Mouse (Mus musculus): ENCODE results near the gene Cep290.
A peak's percentile ranks its signal among the peaks of the same experiment; 100 is the strongest.
"Not testable (repeated sequence)": the region's sequence is repeated elsewhere in the genome, so short reads cannot be mapped to it uniquely, and the experiment has no call there.

The Cep290 gene

DNA sequence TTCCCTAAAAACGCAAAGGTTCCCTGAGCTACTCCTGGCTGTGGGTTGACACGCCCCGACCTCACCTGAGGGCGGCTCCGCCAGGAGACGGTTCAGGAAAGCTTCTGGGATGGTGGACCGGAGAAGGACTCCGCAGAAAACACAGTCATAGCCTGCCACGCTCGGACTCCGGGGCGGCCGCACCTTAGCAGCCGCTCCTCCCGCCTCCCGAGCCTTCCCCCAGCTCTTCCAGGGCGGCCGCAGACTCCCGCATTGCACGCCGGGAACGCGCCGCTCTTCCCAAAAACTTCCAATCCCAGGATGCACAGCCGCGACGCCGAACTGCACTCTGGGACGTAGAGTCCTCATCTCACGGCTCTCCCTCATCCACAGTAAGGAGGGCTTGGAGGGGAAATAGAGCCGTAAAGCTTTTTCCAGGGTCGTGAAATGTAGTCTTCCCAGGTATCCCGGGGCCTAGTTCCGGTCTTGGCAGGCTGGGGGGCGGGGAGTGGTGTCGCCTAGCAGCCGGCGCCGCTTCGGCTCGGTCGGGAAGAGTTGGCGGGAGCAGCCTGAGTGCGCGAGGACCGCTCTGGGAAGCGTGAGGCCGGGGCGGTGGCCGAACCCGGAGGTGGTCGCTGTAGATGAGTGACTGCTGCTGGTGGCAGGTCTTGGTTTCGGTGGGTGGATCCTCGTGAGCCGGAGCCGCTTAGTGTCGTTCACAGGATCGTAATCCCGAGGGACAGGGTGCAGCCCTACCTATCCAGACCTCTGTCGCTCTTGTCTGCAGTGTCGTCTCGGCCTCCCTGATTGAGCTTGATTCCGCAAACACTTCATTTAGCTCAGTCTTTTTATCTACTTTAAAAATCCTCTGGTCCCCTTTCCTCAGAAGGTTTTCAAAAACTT lies at the start of gene Cep290, which contains the start of gene Tmtc3:
Cep290 (plus strand) TSS at position 462 of the 882 bp plus-strand sequence.
Tmtc3 (minus strand) TSS at position 254 of the 882 bp plus-strand sequence.
- peak; percentile 81 for DNase-seq (ENCODE audit: low spot score)

GRCm38 (mm10) chr10:100449394-100449793 lies 38.0 kb upstream of the Cep290 start:
- DNase-seq (ENCODE audit: low spot score): no peak

GRCm38 (mm10) chr10:100460515-100460914 lies 26.8 kb upstream of the Cep290 start:
- no peak for DNase-seq (ENCODE audit: low spot score)

GRCm38 (mm10) chr10:100475040-100475439 lies 12.3 kb upstream of the Cep290 start:
- no peak for DNase-seq (ENCODE audit: low spot score)

DNA sequence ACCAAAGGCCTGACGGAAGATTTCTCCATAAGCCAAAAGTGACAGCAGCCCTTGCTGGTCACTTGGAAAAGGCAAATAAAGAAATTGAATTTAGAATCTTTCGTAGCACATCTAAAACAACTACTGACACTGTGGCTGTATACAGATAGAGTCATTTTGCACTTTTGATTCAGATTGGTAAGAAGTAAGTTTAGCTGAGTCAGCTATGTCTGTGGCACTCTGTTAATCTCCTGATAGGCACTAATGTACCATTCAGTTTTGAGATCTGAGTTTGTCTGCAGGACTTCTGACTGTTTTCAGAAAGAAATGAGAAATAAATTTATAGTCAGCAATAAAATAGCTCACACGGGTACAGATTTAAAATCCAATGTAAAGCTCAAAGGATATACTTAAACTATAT lies 7.8 kb upstream of the Cep290 start:
- DNase-seq (ENCODE audit: low spot score): no peak

- DNase-seq (ENCODE audit: low spot score): no peak
Measured at GRCm38 (mm10) chr10:100486701-100487096, 659 bp upstream of the Cep290 start.

- no peak for DNase-seq (ENCODE audit: low spot score)
Measured at GRCm38 (mm10) chr10:100491916-100492315, 4.6 kb downstream of the Cep290 start.

DNA sequence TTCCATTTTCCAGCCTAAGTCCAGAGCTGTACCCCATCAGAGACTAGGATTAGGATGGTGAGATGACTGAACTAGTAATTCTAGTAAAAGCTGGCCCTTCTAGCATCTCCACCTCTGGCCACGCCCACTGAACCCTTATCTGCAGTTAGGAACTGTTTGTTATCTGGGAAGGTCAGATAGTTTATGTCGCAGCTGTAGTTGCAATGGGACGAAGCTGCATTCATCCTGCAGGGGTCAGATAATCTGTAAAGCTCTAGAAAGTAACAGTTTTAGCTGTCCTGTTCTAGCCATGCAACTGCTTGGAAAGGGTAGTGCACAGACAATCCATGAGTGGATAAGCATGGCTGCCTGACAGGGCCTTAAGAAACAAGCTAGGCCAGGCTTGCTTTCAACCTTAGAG lies 11.0 kb downstream of the Cep290 start:
- no peak for DNase-seq (ENCODE audit: low spot score)

- DNase-seq (ENCODE audit: low spot score): no peak
Measured at GRCm38 (mm10) chr10:100508170-100508569, 20.8 kb downstream of the Cep290 start.

GRCm38 (mm10) chr10:100521617-100522016 lies 34.3 kb downstream of the Cep290 start:
- no peak for DNase-seq (ENCODE audit: low spot score)

- no peak for DNase-seq (ENCODE audit: low spot score)
Measured at GRCm38 (mm10) chr10:100522330-100522729, 35.0 kb downstream of the Cep290 start.

- no peak for DNase-seq (ENCODE audit: low spot score)
Measured at GRCm38 (mm10) chr10:100524499-100525390, 37.4 kb downstream of the Cep290 start.

GRCm38 (mm10) chr10:100556566-100557175 lies 69.3 kb downstream of the Cep290 start:
- no peak for DNase-seq (ENCODE audit: low spot score)

DNA sequence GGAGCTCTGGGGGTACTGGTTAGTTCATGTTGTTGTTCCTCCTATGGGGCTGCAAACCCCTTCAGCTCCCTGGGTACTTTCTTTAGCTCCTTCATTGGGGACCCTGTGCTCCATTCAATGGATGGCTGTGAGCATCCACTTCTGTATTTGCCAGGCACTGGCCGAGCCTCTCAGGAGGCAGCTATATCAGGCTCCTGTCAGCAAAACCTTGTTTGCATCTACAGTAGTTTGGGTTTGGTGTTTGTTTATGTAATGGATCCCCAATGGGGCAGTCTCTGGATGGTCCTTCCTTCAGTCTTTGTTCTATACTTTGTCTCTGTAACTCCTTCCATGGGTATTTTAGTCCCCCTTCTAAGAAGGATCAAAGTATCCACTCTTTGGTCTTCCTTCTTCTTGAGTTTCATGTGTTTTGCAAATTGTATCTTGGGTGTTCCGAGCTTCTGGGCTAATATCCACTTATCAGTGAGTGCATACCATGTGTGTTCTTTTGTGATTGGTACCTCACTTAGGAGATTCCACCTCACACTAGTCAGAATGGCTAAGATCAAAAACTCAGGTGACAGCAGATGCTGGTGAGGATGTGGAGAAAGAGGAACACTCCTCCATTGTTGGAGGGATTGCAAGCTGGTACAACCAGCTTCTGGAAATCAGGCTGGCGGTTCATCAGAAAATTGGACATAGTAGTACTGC lies 73.0 kb downstream of the Cep290 start:
- not testable (repeated sequence) for DNase-seq (ENCODE audit: low spot score)

- DNase-seq (ENCODE audit: low spot score): no peak
Measured at GRCm38 (mm10) chr10:100564112-100564511, 76.8 kb downstream of the Cep290 start.

DNA sequence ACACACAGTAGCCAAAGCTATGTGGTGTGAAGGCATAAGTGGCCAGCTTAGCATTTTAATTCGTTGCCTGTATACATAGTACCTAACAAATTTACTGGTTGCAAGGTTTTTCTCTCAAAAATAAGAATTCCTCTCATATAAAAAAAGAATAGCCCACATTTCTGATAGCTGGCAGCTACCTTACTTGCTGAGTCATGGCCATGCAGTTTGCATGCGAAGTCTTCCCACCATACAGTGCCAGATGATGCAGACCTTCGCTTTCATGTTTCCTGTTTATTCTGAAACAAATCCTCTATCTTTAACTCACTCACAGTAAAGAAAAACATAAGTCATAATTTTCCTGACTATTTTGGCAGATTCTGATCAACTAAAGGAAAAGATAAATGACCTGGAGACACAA lies 84.3 kb downstream of the Cep290 start:
- DNase-seq (ENCODE audit: low spot score): no peak

DNA sequence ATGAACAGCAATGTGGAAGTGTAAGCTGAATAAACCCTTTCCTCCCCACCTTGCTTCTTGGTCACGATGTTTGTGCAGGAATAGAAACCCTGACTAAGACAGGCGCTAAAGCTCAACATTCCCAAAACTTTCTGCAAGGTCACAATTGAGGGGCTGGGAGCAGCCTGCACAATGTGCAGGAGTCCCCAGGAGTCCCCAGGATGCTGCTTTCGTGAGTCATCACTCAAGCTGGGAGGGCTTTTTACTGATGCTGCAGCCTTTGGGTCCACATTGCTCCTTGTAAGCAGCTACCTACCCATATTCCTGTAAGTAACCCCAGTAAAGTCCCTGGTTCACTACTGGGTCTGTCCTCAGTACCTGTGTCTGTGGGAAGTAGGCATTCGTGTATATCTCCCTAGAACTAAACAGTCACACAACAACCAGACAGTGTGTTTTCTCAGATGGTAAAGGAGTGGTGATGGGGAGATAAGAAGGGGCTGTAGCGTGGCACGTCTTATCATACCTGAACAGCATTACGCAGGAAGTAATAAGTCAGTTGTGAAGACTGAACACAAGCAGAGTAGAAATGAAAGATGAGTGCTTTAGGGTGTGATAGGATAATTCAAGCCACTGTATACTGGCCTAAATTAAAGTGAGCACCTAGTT lies 87.3 kb downstream of the Cep290 start:
- no peak for DNase-seq (ENCODE audit: low spot score)

DNA sequence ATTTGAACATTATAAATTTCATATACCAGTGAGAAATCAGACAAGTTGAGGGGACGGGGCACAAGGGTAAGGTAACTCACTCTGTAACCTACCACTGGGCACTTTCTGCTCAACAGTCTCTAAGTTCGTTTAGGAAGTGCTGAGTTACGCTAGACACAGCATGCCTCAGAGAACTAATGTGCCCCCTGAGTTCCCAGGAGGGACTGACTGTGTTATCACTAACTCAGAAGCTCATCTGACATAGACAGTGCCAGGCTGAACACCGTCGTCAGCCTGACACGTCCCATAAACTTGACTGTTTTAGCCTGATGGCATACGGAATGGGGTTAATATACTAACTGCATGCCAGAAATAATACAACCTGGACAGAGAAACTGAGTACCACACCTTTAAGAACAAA lies 87.9 kb downstream of the Cep290 start:
- no peak for DNase-seq (ENCODE audit: low spot score)

GRCm38 (mm10) chr10:100584178-100584577 lies 96.8 kb downstream of the Cep290 start:
- DNase-seq (ENCODE audit: low spot score): no peak

DNA sequence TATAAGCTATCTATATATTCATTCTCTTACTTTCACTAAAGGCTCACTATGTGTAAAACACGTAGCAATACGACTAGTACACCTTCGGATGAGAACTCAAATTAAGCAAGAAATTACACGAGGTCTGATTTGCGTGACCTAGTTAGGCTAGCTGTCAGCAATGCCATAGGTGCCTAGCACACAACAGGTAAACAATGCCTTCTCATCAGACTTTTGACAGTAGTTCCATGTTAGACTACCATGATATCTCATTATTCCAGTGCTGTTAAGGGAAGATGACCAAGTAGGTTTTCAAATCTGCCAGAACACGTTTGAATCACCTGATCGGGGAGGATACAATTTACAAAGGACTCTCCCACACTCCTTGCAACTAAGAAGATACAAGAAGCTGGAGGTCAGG lies 101.2 kb downstream of the Cep290 start:
- no peak for DNase-seq (ENCODE audit: low spot score)

DNA sequence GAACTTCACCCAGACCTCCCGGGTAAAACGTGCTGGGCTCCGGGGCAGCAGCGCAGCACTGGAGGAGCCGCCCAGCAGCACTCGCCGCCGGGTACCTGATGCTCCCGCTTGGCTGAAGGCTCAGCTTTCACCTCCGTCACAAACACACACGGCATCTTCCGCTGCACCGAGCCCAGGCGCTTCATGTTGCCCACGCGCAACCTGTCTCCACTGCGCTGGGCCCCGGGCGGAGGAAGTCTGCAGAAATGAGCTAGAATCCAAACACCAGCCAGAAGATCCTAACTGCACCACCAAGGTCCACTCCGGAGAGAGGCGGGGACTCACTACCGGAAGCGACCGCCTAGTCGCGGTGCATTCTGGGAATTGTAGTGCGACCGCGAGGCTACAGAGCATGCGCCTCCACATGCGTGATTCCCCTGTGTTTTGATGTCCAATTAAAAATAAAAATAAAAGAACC lies 101.6 kb downstream of the Cep290 start:
- DNase-seq (ENCODE audit: low spot score): peak; percentile 82
